Mouse (Mus musculus): ENCODE measurements at regions not wholly inside any gene's neighbourhood (a gene's known extent, or its start where the extent isn't known, plus 50 kb on each side); places are given as distances from the start of the nearest gene placed in this dataset.

GRCm38 (mm10) chr15:7678711-7679110 lies 131.9 kb upstream of the Gdnf start:
- peak in 1 of 2 experiments; percentile 2 for DNase-seq (ENCODE audit: low spot score in 2 of 2)
- intact Hi-C loops (cut with DNase I), result no loop called here

GRCm38 (mm10) chr15:7681011-7681410 lies 129.6 kb upstream of the Gdnf start:
- DNase-seq (ENCODE audit: low spot score in 2 of 2), result no peak

DNA sequence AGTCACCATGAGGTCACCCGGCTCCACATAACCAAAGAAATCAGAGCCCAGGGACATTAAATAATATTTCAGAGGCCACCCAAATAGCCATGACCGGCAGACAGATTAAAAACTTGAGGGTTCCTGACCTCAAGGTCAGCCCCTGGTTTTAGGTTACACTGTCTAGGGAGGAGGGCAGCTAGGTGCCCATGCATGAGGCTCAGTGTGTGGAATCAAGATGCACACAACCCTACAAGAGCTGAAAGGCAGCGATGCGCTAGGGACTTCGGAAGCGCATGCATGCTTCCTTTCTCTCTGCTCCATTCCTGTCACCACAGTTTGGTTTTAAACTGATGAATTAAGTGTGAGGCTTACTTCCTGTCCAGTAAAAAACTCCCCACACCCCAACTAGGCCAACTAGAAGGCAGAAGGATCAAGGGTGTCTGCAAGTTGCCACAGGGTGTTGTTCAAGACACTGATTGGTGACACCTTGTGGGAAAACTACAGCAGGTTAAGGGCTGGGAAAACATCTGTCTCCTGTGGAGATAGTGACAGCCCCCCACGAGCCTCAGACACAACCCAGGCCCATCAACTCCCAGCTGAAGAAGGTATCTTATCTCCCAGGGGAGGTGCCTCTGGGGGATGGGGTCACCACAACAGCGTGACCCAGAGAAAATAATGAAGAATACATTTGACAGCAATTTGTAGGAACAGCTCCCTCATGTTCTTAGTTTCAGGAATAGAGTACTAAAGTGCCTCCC lies 127.2 kb upstream of the Gdnf start:
- DNase-seq (ENCODE audit: low spot score in 2 of 2), result no peak
- intact Hi-C loops (cut with DNase I), result no loop called here

More at GRCm38 (mm10) chr15:7681011-7681410, 129.6 kb upstream of the Gdnf start:
- intact Hi-C loops (cut with DNase I), result no loop called here

DNA sequence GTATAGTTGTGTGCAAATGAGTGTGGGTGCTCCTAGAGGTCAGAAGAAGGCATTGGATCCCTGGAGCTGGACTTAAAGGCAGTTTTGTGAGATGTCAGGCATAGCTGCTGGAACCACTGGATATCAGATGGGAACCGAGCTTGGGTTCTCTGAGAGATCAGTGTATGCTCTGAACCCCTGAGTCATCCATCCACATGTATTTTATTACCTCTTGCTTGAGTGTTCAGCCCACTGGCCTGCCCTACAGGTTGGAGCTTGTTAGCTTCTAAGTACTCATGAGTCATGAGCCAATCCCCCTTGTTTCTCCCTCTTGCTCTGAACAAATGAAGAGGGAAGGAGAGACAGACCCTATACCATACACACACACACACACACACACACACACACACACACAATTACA lies 119.4 kb upstream of the Gdnf start:
- intact Hi-C loops (cut with DNase I), result no loop called here
- no peak for DNase-seq (ENCODE audit: low spot score in 2 of 2)

DNA sequence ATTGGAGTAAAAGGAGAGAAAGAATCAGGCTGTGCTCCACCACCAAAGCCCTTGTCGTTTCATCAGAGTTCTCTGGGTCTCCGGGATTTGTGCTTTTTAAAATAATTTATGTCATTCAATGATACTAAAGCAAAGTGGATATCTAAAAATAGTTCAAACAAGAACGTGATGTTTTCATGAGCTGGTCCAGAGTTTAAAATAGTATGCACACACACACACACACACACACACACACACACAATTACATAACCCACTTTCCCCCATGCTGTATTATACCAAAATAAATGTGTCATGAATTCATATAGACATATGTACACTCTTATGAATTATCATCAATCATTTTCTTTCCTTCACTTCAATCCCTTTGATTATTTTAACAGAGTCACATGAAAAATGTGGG lies 118.5 kb upstream of the Gdnf start:
- intact Hi-C loops (cut with DNase I), result no loop called here
- no peak for DNase-seq (ENCODE audit: low spot score in 2 of 2)

- no peak for DNase-seq (ENCODE audit: low spot score in 2 of 2)
- intact Hi-C loops (cut with DNase I), result no loop called here
These were observed 116.6 kb upstream of the Gdnf start for GRCm38 (mm10) chr15:7694037-7694436.

DNA sequence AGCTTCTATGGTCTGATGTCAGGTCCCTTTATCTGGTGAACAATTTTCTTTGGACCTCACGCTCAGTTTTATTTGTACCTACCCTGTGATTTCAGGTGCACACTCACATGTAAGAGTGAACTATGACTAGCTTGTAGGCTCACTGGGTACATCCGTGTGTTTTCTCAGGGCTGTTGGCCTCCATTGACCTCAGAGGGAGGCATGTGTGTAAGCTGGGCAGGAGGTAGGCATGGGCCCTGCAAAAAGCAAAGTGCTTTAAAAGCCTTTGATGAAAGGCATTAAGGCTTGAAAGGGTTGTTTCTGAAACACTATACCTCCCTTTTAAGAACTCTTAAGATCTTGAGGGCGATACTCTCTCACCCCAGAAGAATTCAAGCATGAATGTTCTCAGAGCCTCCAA lies 112.9 kb upstream of the Gdnf start:
- intact Hi-C loops (cut with DNase I), result no loop called here
- no peak for DNase-seq (ENCODE audit: low spot score in 2 of 2)

GRCm38 (mm10) chr15:7708836-7709235 lies 101.8 kb upstream of the Gdnf start:
- DNase-seq (ENCODE audit: low spot score in 2 of 2), result no peak
- intact Hi-C loops (cut with DNase I), result no loop called here

DNA sequence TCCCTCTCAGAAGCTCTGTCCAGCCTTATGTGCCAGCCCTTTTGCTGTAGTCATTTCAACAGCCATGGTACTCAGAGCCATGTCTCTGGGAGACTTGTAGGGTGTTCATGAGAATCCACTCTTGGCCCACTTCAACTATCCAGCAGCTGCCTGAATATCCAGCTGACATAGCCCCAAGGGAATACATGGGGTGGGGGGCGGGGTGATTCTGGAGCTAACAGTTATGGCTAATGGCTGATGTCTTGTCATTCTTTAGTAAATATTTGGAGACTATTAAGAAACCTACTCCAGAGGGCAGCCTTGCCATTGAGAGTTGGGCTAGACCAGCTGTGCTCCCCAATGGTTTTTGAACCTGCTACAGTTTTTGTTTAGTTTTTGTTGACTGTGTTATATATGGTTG lies 96.0 kb upstream of the Gdnf start:
- DNase-seq (ENCODE audit: low spot score in 2 of 2), result no peak
- intact Hi-C loops (cut with DNase I), result no loop called here

DNA sequence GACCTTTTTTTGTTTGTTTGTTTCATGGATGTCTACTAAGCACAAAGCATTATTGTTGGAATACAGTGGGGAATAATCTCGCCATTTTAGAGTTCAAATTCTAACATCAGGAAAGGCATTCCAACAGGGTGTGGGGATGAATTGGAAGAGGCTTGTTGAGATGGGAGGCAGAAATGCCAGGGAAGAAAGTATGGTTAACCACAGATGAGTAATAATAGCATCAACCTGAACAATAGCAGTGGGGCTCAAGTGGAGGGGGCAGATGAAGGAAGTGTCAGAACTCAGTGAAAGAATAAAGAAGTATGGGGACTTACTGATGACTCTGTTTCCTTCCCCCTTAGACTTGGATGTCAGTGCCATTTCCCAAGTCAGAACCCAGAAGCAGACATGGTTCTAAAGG lies 94.5 kb upstream of the Gdnf start:
- no peak for DNase-seq (ENCODE audit: low spot score in 2 of 2)
- intact Hi-C loops (cut with DNase I), result no loop called here

DNA sequence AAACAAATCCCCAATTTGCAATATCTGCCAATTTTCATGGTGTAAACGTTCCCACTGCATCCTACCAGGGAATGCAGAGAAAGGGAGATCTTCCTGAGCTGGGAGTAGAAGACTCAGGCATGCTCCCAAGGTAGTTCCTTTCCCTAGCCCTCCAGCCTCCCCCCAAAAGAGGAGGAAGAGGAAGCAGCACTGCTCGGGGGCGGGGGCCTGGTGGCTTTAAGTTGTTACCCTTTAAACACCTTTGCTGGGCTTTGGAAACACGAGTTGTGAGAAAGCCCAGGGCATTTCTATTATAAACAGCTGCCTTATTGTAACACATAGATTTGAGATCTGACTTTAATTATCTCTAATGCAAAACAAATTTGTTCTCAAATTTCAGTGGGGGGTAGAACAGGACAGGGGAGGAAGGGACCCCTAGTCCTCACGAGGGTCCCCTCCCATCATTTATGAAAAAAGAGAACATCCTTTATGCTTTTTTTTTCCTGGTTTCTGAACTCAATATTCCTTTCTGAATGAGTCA lies 87.4 kb upstream of the Gdnf start:
- DNase-seq (ENCODE audit: low spot score in 2 of 2), result no peak
- intact Hi-C loops (cut with DNase I), result no loop called here

DNA sequence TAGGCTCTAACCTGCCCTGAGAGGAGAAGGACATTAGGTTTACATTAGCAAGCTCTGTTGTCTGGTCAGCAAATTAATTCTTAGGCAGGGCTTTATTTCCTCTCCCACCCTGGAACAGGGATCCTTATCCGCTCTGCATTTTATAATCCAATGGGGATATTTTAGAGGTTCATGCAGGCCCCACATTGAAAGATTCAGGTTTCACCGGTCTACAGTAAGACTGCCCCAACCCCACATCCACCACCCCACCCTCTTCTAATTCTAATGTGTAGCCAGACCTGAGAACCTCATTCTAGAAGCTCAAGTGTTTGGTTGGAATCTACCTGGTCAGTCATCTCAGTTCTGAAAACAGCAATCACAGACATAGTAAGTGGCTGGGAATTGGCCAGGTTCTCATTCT lies 86.9 kb upstream of the Gdnf start:
- no peak for DNase-seq (ENCODE audit: low spot score in 2 of 2)
- intact Hi-C loops (cut with DNase I), result no loop called here

DNA sequence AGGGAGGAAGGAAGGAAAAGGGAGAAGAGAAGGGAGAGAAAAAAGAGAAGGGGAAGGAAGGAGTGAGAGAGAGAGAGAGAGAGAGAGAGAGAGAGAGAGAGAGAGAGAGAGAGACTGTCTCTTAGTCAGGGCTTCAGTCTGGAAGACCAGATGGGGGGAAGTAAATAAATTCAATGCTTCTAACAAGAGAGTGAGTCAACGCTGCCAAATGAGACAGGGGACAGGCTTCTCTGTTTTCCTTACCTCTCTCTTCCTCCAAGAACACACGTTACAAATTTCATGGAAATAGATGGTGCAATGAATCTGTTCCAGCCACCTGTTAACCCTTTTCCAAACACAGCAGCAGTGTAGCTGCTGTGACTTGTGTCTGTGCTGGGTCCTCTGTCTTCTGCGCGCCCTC lies 85.1 kb upstream of the Gdnf start:
- DNase-seq (ENCODE audit: low spot score in 2 of 2), result peak in 1 of 2 experiments; percentile 1
- intact Hi-C loops (cut with DNase I), result no loop called here

DNA sequence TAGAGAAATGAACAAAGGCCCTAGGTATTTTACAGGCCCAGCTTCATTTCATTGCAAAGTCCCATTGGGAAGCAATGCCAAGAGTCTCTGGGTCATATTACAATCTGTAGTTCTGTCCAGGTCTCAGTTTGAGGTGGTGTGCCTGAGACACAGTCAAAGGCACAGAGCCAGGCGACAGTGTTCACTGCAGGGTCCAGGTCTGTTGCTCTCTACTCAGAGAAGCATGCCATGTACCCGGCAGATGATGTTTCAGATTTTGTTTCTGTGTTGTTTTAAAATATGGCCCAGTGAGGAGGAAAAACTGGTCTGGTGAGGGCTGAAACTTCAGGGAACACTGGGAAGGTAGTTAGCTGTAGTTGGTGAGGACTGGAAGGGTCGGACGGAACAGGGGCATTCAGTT lies 63.1 kb upstream of the Gdnf start:
- no peak for DNase-seq (ENCODE audit: low spot score in 2 of 2)
- intact Hi-C loops (cut with DNase I), result no loop called here

DNA sequence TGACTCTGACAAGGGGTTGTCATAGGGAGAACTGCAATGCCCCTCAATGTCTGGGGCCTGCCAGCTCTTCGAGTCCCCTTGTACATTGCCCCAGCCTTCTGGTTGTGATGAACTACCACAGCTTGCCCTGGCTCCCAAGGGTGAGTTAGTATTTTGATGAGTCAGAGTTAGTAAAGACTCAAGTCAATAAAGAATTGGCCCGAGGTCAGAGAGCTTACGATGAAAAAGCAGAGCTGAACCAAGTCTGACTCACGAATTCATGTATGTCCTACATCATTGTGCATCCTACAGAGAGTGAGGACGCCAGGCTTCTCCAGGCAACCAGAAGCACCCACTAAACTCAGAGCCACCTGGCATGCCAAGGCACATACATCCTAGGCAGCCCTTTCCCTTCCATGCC lies 60.2 kb upstream of the Gdnf start:
- intact Hi-C loops (cut with DNase I), result no loop called here
- no peak for DNase-seq (ENCODE audit: low spot score in 2 of 2)

All from left cerebral cortex, postnatal 25 days (tissue).